Mouse (Mus musculus) midbrain, embryonic 15.5 days (tissue): ENCODE measurements at regions not wholly inside any gene's neighbourhood (a gene's known extent, or its start where the extent isn't known, plus 50 kb on each side); places are given as distances from the start of the nearest gene placed in this dataset.
A peak's percentile ranks its signal among the peaks of the same experiment; 100 is the strongest.

Experiments used
- ATAC-seq: fragments of 200-750 bp; cut with Nextera tagmentation; replicated peaks from 2 replicates; pipeline ENCODE4 v1.8.0; 2017; ENCODE audit warnings: moderate TSS enrichment
- H3K27ac ChIP-seq: fragments of 300-500 bp; sonication (generic); 2 replicates; pipeline ENCODE4 v1.5.1; 2015; ENCODE audit warnings: mild to moderate bottlenecking, inconsistent platforms
- H3K27me3 ChIP-seq: fragments of 300-500 bp; sonication (generic); replicated peaks from 2 replicates; pipeline ENCODE4 v1.6.1; 2015; ENCODE audit warnings: inconsistent platforms
- H3K36me3 ChIP-seq: fragments of 300-500 bp; sonication (generic); replicated peaks from 2 replicates; pipeline ENCODE4 v1.6.1; 2015; ENCODE audit warnings: inconsistent platforms
- H3K4me1 ChIP-seq: fragments of 300-500 bp; sonication (generic); 2 replicates; pipeline ENCODE4 v1.6.1; 2015; ENCODE audit warnings: inconsistent platforms
- H3K4me2 ChIP-seq: fragments of 300-500 bp; sonication (generic); 2 replicates; pipeline ENCODE4 v1.6.1; 2015; ENCODE audit warnings: inconsistent platforms, mild to moderate bottlenecking, moderate library complexity
- H3K4me3 ChIP-seq: fragments of 300-500 bp; sonication (generic); 2 replicates; pipeline ENCODE4 v1.5.1; 2015; ENCODE audit warnings: mild to moderate bottlenecking, inconsistent platforms
- H3K9ac ChIP-seq: fragments of 300-500 bp; sonication (generic); 2 replicates; pipeline ENCODE4 v1.6.1; 2015; ENCODE audit warnings: mild to moderate bottlenecking, inconsistent platforms
- H3K9me3 ChIP-seq: fragments of 300-500 bp; sonication (generic); 2 replicates; pipeline ENCODE4 v1.6.1; 2016; ENCODE audit warnings: inconsistent platforms
- WGBS: fragments of 180-500 bp; shearing (Covaris S2); methylation state at CpG from one replicate; pipeline ENCODE4 v1.1.7; 2015; ENCODE audit warnings: mixed read lengths; 5-methylcytosine and 5-hydroxymethylcytosine counted together

DNA sequence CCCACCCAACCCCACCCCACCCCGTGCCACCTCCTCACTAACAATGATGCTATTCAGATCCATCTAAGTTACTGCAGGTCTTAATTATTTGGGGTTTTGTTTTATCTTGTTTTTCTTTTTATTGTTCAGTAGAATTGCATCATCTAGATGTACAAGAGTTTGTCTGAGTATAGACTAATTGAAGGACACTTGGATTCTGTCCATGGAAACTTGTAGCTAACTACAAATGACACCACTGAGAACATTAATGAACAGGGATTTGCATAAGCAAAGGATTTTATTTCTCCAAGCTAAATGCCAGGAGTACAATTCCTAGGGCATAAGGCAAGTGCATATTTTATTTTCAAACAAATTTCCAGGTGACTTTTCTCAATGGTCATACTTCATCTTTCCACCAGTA, 318.4 kb upstream of the Slc7a11 start:
- H3K4me1 ChIP-seq: no peaks in the 10 kb centered on the region
- no peak overlapping the region for H3K4me2 ChIP-seq
- H3K36me3 ChIP-seq: no peaks in the 10 kb centered on the region
- no peak overlapping the region for H3K27ac ChIP-seq
- H3K9me3 ChIP-seq: no peaks in the 10 kb centered on the region
- H3K9ac ChIP-seq: no peak overlapping the region
- no peaks in the 10 kb centered on the region for H3K27me3 ChIP-seq
- no peak for ATAC-seq
- WGBS: 0% methylated on average over 1 of the region's 1 CpGs
- H3K4me3 ChIP-seq: no peak overlapping the region

DNA sequence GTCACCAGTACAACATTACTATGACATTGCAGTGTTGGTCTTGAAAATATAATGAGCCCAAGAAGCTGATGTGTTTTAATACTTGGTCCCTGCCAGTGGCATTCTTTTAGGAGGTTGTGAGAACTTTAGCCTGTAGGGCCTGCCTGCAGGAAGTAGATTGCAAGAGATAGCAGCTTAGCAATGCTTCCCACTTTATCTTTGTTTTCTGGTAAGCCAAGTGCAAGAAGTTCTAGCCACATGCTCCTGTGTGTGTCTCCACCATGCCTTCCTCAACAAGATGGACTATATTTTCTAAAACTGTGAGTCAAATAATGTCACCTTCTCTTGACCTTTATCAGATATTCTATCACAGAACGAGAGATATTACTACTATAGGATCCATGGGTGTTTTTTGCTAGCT, 314.7 kb upstream of the Slc7a11 start:
- H3K4me2 ChIP-seq: no peak overlapping the region
- H3K4me3 ChIP-seq: no peak overlapping the region
- H3K9ac ChIP-seq: no peak overlapping the region
- no peaks in the 10 kb centered on the region for H3K27me3 ChIP-seq
- no peak overlapping the region for H3K27ac ChIP-seq
- no peaks in the 10 kb centered on the region for H3K9me3 ChIP-seq
- no peak for ATAC-seq
- no peaks in the 10 kb centered on the region for H3K36me3 ChIP-seq
- 96% methylated on average over 1 of the region's 1 CpGs for WGBS
- H3K4me1 ChIP-seq: no peaks in the 10 kb centered on the region

DNA sequence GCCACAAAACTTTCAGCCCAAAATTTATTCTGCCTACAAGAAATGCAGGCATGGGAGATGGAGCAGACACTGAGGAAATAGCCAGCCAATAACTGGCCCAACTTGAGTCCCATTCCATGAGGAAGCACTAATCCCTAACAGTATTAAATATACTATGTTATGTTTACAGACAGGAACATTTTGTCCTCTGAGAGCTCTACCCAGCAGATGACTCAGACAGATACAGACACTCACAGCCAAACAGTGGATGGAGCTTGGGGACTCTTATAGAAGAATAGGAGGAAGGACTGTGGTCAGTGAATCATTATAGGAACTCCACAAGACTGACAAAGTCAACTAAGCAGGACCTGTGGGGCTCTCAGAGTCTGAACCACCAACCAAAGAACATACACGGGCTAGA, 293.8 kb upstream of the Slc7a11 start:
- no peak overlapping the region for H3K4me3 ChIP-seq
- H3K4me2 ChIP-seq: no peak overlapping the region
- H3K36me3 ChIP-seq: no peaks in the 10 kb centered on the region
- H3K9me3 ChIP-seq: no peaks in the 10 kb centered on the region
- no peak overlapping the region for H3K9ac ChIP-seq
- no peaks in the 10 kb centered on the region for H3K4me1 ChIP-seq
- no peak for ATAC-seq
- H3K27ac ChIP-seq: no peak overlapping the region
- no peaks in the 10 kb centered on the region for H3K27me3 ChIP-seq
- WGBS: 91% methylated on average over 1 of the region's 1 CpGs

DNA sequence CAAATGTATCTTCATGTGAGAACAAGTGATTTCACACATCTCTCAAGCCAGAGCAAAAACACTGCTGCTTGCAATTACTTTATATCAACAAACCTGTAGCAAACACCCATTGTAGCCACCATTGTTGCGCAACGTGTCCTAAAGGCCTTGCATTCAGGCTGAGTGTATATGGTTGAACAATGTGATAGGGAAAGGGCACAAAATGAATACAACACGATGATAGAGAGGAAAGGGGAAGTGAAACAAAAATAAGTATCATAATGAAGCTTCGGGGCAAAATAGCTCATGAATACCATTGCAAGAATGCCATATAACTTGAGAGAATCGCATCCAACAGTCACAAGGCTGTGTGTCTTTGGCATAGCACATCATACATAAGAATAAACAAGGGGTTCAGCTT, 275.6 kb upstream of the Slc7a11 start:
- Histone ChIP-seq H3K27ac (no peak overlapping the region), H3K4me3 (no peak overlapping the region), H3K9ac (no peak overlapping the region), H3K4me2 (no peak overlapping the region), H3K4me1 (no peaks in the 10 kb centered on the region), H3K27me3 (no peaks in the 10 kb centered on the region), H3K36me3 (no peaks in the 10 kb centered on the region), H3K9me3 (no peaks in the 10 kb centered on the region)
- ATAC-seq: no peak
- 88% methylated on average over 5 of the region's 5 CpGs for WGBS

DNA sequence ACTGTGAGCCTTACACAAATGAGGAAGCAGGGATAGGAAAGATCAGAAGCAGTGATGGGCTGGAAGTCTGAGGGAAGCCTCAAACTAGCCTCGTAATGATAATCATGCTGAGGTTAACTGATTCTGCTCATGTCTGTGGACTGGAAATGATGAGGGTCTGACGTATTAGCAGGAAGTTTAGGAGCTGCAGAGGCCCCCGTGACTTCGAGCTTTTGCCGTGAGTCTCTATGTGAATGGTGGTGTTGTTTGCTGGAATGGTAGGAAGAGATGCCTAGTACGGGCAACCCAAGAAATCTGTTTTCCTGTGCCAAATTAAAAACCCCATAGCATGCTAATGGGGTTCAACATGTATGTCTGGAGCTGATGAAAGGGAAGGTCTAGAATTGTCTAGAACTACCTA, 270.0 kb upstream of the Slc7a11 start:
- Histone ChIP-seq H3K27ac (no peak overlapping the region), H3K4me3 (no peak overlapping the region), H3K9ac (no peak overlapping the region), H3K4me2 (no peak overlapping the region), H3K27me3 (no peaks in the 10 kb centered on the region), H3K4me1 (peaks cover 4% of the 10 kb centered on the region; the same call in 1 of the 2 replicates), H3K9me3 (no peaks in the 10 kb centered on the region), H3K36me3 (no peaks in the 10 kb centered on the region)
- no peak for ATAC-seq
- 86% methylated on average over 6 of the region's 6 CpGs for WGBS

DNA sequence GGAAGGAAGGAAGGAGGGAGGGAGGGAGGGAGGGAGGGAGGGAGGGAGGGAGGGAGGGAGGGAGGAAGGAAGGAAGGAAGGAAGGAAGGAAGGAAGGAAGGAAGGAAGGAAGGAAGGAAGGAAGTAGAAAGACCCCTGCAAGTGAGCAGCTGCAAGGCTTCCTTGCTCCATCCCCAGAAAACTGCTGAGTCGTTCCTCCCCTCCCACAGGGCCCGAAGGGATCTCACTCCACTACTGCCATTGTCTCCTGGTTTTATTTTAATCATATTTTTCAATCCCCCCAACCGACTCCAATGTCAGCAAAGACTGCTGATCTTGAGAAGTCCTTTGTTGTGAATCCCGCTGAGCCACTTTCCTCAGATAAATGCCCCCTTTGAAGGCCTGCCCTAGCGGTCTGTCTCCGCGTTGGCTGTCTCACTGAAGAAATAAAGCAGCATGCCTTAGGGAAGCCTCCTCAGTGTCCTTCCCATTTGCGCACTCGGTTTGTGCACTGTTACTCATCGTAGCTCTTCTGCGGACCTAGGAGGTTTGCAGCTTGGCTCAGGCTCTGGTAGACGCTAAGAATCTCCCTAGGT, 266.1 kb upstream of the Slc7a11 start:
- Histone ChIP-seq H3K4me2 (peak overlapping the region; percentile 10; the same call in 1 of the 2 replicates), H3K9me3 (no peaks in the 10 kb centered on the region), H3K9ac (no peak overlapping the region), H3K4me1 (peaks cover 4% of the 10 kb centered on the region; the same call in 1 of the 2 replicates), H3K27me3 (no peaks in the 10 kb centered on the region), H3K4me3 (no peak overlapping the region), H3K27ac (no peak overlapping the region), H3K36me3 (no peaks in the 10 kb centered on the region)
- ATAC-seq: peak; percentile 68
- 7% methylated on average over 12 of the region's 12 CpGs for WGBS

DNA sequence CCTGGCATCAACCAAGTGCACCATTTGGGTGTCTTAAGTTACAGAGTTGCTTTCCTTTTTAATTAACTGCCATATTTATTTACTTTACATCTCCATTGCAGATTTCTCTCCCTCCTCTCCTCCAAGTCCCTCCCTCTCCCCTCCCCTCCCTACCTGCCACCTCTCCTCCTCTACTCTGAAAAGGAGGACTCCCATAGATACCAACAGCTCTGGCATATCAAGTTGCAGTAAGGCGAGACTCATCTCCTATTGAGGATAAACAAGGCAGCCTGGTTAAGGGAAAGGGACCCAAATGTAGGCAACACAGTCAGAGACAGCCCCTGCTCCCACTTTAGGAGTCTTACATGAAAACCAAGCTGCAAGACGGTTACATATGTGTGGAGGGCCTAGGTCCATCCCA, 263.3 kb upstream of the Slc7a11 start:
- Histone ChIP-seq H3K36me3 (no peaks in the 10 kb centered on the region), H3K27me3 (no peaks in the 10 kb centered on the region), H3K9ac (no peak overlapping the region), H3K4me1 (peaks cover 2% of the 10 kb centered on the region; the same call in 1 of the 2 replicates), H3K4me3 (no peak overlapping the region), H3K4me2 (no peak overlapping the region), H3K27ac (no peak overlapping the region), H3K9me3 (peaks cover 3% of the 10 kb centered on the region; the same call in 1 of the 2 replicates)
- no peak for ATAC-seq
- WGBS: 73% methylated on average over 2 of the region's 2 CpGs

DNA sequence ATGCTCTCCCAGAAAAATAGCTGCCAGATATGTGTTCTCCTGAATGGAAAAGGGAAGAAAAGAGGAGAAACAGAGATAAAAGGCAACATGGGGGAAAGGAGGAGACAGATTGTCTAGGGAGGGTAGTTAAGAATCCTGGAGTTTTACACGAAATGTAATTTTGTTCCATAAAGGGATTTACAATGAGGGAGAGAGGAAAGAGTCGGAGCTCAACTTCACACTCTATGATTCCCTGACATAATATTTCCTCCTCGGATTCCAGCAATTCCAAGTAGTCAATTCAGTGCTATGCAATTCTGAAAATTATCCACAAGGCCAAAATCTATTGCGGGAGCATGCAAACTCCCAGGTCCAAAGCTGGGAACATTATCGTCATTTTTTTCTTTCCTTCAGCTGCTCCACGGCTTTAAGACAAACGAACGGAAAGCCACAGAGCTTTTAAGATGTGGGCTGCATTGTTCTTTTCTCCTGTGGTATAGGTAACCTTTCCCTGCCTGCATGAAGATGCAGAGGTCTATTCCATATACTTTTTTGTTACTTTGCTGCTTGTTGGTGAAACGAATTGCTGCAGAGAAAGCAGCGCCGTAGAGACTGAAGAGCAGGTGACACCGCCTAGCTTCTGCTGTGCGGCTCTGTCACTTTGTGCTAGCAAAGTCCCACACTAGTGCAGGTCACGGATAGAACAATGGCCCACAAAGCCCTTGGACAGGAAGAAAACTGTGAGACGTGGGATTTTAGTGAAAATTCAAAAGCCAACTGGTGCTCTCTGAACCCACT, 251.7 kb upstream of the Slc7a11 start:
- Histone ChIP-seq H3K9ac (no peak overlapping the region), H3K4me2 (peak overlapping the region; percentile 12; the same call in 1 of the 2 replicates), H3K4me3 (no peak overlapping the region), H3K9me3 (no peaks in the 10 kb centered on the region), H3K4me1 (peaks cover 21% of the 10 kb centered on the region), H3K27ac (0 out of 2 replicates have a peak overlapping the region, but pooled peaks have one; percentile 17), H3K27me3 (no peaks in the 10 kb centered on the region), H3K36me3 (no peaks in the 10 kb centered on the region)
- 45% methylated on average over 15 of the region's 15 CpGs for WGBS
- no peak for ATAC-seq

DNA sequence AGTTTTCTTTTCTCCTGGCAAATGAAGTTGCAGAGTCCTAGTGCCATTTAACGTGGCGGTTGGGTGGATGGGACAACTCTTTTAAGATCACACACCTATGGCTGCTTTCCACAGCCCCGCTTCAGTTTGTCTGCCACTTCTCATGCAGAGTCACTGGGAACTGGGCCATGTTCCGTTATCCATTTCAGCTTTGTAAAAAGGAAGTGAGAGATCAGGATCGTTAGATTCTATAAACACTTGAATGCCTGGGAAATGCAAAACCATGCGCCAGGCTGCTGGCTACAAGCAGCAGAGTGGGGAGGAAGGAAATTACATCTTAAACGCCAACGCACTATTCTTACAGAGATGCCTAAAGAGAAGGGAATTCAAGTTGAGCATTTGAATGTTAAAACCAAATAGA, 251.1 kb upstream of the Slc7a11 start:
- Histone ChIP-seq H3K27me3 (no peaks in the 10 kb centered on the region), H3K27ac (0 out of 2 replicates have a peak overlapping the region, but pooled peaks have one; percentile 17), H3K4me3 (no peak overlapping the region), H3K4me1 (peaks cover 21% of the 10 kb centered on the region), H3K9ac (no peak overlapping the region), H3K9me3 (no peaks in the 10 kb centered on the region), H3K4me2 (peak overlapping the region; percentile 12; the same call in 1 of the 2 replicates), H3K36me3 (no peaks in the 10 kb centered on the region)
- no peak; the same call in 1 of the 2 replicates for ATAC-seq
- WGBS: 35% methylated on average over 8 of the region's 8 CpGs

DNA sequence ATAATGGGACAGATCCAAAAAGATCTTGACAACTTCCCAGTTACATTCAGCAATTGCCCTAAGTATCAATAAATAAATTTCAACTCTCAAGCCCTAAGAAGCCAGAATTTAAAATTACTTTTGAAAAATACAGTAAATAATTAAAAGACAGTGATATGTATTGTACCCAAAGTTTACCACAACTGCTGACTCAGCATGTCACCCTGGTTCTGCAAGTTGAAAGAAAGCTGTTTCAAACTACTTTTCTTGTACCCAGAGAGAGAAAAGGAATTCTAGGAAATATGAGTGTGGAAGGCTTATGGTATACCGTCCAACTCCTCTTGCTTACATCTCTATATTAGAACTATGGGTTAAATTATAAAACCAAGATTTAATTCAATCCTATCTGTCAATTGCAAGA, 248.9 kb upstream of the Slc7a11 start:
- Histone ChIP-seq H3K4me2 (no peak overlapping the region), H3K4me1 (peaks cover 21% of the 10 kb centered on the region), H3K27me3 (no peaks in the 10 kb centered on the region), H3K36me3 (no peaks in the 10 kb centered on the region), H3K4me3 (no peak overlapping the region), H3K9ac (no peak overlapping the region), H3K27ac (no peak overlapping the region), H3K9me3 (no peaks in the 10 kb centered on the region)
- 94% methylated on average over 1 of the region's 1 CpGs for WGBS
- ATAC-seq: no peak

DNA sequence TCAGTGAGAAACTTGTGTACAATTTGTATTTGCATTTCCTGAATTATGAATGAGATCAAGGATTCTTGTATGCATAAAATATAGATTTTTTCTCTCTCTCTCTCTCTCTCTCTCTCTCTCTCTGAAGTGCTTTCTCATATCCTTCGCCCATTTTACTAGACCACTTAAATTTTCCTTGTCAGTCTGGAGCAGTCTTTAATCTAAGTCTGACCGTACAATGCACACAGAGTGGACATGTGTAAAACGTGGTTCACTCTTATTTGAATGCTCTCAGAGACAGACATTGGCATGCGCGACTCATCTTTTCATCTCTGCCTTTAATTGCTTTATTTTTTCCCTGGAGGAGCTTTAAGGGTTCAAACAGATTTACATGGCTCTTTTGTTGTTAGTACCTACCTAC, 247.3 kb upstream of the Slc7a11 start:
- H3K4me1 ChIP-seq: peaks cover 19% of the 10 kb centered on the region
- no peak overlapping the region for H3K4me3 ChIP-seq
- no peak overlapping the region for H3K27ac ChIP-seq
- no peaks in the 10 kb centered on the region for H3K36me3 ChIP-seq
- no peak; the same call in 1 of the 2 replicates for ATAC-seq
- H3K27me3 ChIP-seq: no peaks in the 10 kb centered on the region
- 48% methylated on average over 5 of the region's 5 CpGs for WGBS
- no peaks in the 10 kb centered on the region for H3K9me3 ChIP-seq
- H3K9ac ChIP-seq: no peak overlapping the region
- H3K4me2 ChIP-seq: no peak overlapping the region

DNA sequence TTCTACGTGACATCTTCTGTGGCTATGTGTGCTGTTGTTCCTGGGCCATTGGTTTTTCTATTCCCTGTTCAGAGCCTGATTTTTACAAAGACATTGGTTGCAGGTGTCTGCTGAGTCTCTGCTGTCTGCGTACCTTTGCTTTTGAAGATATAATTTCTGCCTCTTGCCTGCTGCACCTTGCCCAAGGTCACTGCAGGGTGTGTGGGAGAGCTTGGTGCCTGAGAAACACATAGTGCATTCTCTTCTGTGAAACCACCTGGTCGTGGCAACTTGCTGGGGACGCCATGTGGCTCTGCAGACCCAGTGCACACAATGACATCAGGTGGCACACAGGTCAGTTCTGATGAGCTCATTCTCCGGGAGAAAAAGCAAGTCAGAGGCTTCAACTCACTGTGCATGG, 246.0 kb upstream of the Slc7a11 start:
- Histone ChIP-seq H3K9me3 (no peaks in the 10 kb centered on the region), H3K4me1 (peaks cover 7% of the 10 kb centered on the region), H3K27me3 (no peaks in the 10 kb centered on the region), H3K4me3 (no peak overlapping the region), H3K4me2 (no peak overlapping the region), H3K36me3 (no peaks in the 10 kb centered on the region), H3K9ac (no peak overlapping the region), H3K27ac (no peak overlapping the region)
- ATAC-seq: no peak
- WGBS: 83% methylated on average over 5 of the region's 5 CpGs

DNA sequence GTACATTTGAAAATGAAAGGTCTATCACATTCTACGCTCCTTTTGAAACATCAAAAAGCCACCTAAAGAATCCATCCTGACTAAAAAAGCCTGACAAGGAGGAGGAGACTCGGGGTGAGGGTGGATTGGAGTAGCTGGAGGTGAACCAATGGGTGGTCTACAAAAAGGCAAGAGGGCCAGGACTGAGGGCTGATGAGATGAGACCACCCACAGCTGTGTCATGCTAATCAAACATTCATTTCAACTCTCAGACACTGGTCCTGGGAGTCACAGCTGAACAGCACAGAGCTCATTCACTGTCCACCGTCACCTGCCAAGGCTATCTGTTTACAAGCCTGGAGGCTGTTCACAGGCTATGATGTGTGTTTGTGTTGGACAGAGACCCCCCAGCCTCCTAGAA, 244.3 kb upstream of the Slc7a11 start:
- no peak overlapping the region for H3K9ac ChIP-seq
- no peak overlapping the region for H3K4me2 ChIP-seq
- 55% methylated on average over 3 of the region's 3 CpGs for WGBS
- peak; percentile 73 for ATAC-seq
- no peak overlapping the region for H3K4me3 ChIP-seq
- no peaks in the 10 kb centered on the region for H3K9me3 ChIP-seq
- no peak overlapping the region for H3K27ac ChIP-seq
- H3K36me3 ChIP-seq: no peaks in the 10 kb centered on the region
- H3K4me1 ChIP-seq: peaks cover 6% of the 10 kb centered on the region; the same call in 1 of the 2 replicates
- H3K27me3 ChIP-seq: no peaks in the 10 kb centered on the region
